Mouse (Mus musculus) MEL (cell line): ENCODE data around the gene Myt1l. TPM values are rescaled to one million over a fixed set of nuclear protein-coding genes. Genes with fewer than 3 reads are reported as not detected.

Experiments
- DNase-seq: peaks from one replicate; pipeline ENCODE4 v3.0.0; 2011; ENCODE audit warnings: low read depth, low spot score
- H3K27ac ChIP-seq: 2 replicates; pipeline ENCODE4 v1.5.1; 2012; ENCODE audit warnings: low read depth, mild to moderate bottlenecking, control low read depth, low read length, moderate library complexity; ENCODE audit not compliant: control insufficient read depth
- H3K27me3 ChIP-seq, 2 experiments: fragments of 150-350 bp in 1 of 2; sonication (generic) in 1 of 2; 2 replicates each; pipeline ENCODE4 v1.6.1; 2012; ENCODE audit warnings: low read length in 2 of 2, mild to moderate bottlenecking in 2 of 2, improper control_type of control experiment in 1 of 2, moderate library complexity in 1 of 2; ENCODE audit not compliant: insufficient read depth in 2 of 2, control insufficient read depth in 1 of 2
- H3K36me3 ChIP-seq, 2 experiments: 2 replicates each; pipeline ENCODE4 v1.6.1; 2012 to 2014; ENCODE audit warnings: low read length in 2 of 2, improper control_type of control experiment in 1 of 2, inconsistent platforms in 1 of 2, mild to moderate bottlenecking in 1 of 2; ENCODE audit not compliant: insufficient read depth in 2 of 2, control insufficient read depth in 1 of 2
- H3K4me1 ChIP-seq, 2 experiments: fragments of 150-350 bp in 1 of 2; sonication (generic) in 1 of 2; 2 replicates each; pipeline ENCODE4 v1.6.1; 2012; ENCODE audit warnings: low read length in 2 of 2, improper control_type of control experiment in 1 of 2, mild to moderate bottlenecking in 1 of 2; ENCODE audit not compliant: insufficient read depth in 2 of 2, control insufficient read depth in 1 of 2
- H3K4me3 ChIP-seq, 2 experiments: fragments of 150-350 bp in 1 of 2; sonication (generic) in 1 of 2; 2 replicates each; pipeline ENCODE4 v1.5.1; 2012; ENCODE audit warnings: low read depth in 2 of 2, low read length in 2 of 2, mild to moderate bottlenecking in 2 of 2, moderate library complexity in 2 of 2, control low read depth in 1 of 2, improper control_type of control experiment in 1 of 2; ENCODE audit not compliant: control insufficient read depth in 1 of 2, insufficient read depth in 1 of 2
- H3K79me2 ChIP-seq: 2 replicates; pipeline ENCODE4 v1.6.1; 2012; ENCODE audit warnings: mild to moderate bottlenecking, low read length, moderate library complexity; ENCODE audit not compliant: control insufficient read depth, poor library complexity, insufficient read depth
- H3K9ac ChIP-seq: 2 replicates; pipeline ENCODE4 v1.6.1; 2012; ENCODE audit warnings: low read depth, mild to moderate bottlenecking, control low read depth, low read length, moderate library complexity; ENCODE audit not compliant: control insufficient read depth, poor library complexity, severe bottlenecking
- H3K9me3 ChIP-seq: fragments of 150-350 bp; sonication (generic); replicated peaks from 2 replicates; pipeline ENCODE4 v1.6.1; 2012; ENCODE audit warnings: mild to moderate bottlenecking, low read length, improper control_type of control experiment, moderate library complexity; ENCODE audit not compliant: insufficient read depth
- BHLHE40 ChIP-seq: IDR thresholded peaks from 2 replicates; pipeline ENCODE4 v1.6.1; 2012; ENCODE audit warnings: low read depth, mild to moderate bottlenecking, inconsistent platforms, low read length, improper control_type of control experiment, borderline replicate concordance
- CHD1 ChIP-seq: IDR thresholded peaks from 2 replicates; pipeline ENCODE4 v1.6.1; 2012; ENCODE audit warnings: low read depth, mild to moderate bottlenecking, inconsistent platforms, low read length, improper control_type of control experiment
- CHD2 ChIP-seq: IDR thresholded peaks from 2 replicates; pipeline ENCODE4 v1.6.1; 2011; ENCODE audit warnings: low read length, improper control_type of control experiment
- CTCF ChIP-seq, 3 experiments: IDR thresholded peaks in 2 of 3; conservative IDR thresholded peaks in 1 of 3; 2 replicates each; pipeline ENCODE4 v1.5.1; 2011 to 2012; ENCODE audit warnings: low read length in 3 of 3, low read depth in 2 of 3, mild to moderate bottlenecking in 2 of 3, improper control_type of control experiment in 1 of 3, inconsistent platforms in 1 of 3, mixed read lengths in 1 of 3, moderate library complexity in 1 of 3; ENCODE audit not compliant: control insufficient read depth in 1 of 3, insufficient read depth in 1 of 3, poor library complexity in 1 of 3, severe bottlenecking in 1 of 3
- EP300 ChIP-seq, 2 experiments: IDR thresholded peaks; 2 replicates each; pipeline ENCODE4 v1.6.1; 2011; ENCODE audit warnings: improper control_type of control experiment in 2 of 2, low read length in 2 of 2, low read depth in 1 of 2, mild to moderate bottlenecking in 1 of 2
- ETS1 ChIP-seq: IDR thresholded peaks from 2 replicates; pipeline ENCODE4 v1.6.1; 2012; ENCODE audit warnings: low read depth, mild to moderate bottlenecking, inconsistent platforms, low read length, improper control_type of control experiment, moderate library complexity
- GATA1 ChIP-seq: IDR thresholded peaks from 2 replicates; pipeline ENCODE4 v1.6.1; 2011; ENCODE audit warnings: low read depth, low read length, improper control_type of control experiment
- KAT2A ChIP-seq: conservative IDR thresholded peaks from 2 replicates; pipeline ENCODE4 v1.6.1; 2012; ENCODE audit warnings: low read depth, low read length, improper control_type of control experiment, inconsistent platforms
- MAFK ChIP-seq: IDR thresholded peaks from 2 replicates; pipeline ENCODE4 v1.6.1; 2011; ENCODE audit warnings: low read depth, mild to moderate bottlenecking, low read length, improper control_type of control experiment, borderline replicate concordance
- MAX ChIP-seq: IDR thresholded peaks from 2 replicates; pipeline ENCODE4 v1.6.1; 2011; ENCODE audit warnings: low read length, improper control_type of control experiment
- MAZ ChIP-seq: IDR thresholded peaks from 2 replicates; pipeline ENCODE4 v1.6.1; 2012; ENCODE audit warnings: low read depth, mild to moderate bottlenecking, inconsistent platforms, low read length, improper control_type of control experiment
- MEF2A ChIP-seq: IDR thresholded peaks from 2 replicates; pipeline ENCODE4 v1.6.1; 2014; ENCODE audit warnings: low read depth, mild to moderate bottlenecking, inconsistent platforms, low read length, improper control_type of control experiment; ENCODE audit not compliant: poor library complexity, insufficient replicate concordance, severe bottlenecking; ENCODE audit errors: extremely low read depth
- NELFE ChIP-seq: IDR thresholded peaks from 2 replicates; pipeline ENCODE4 v1.6.1; 2011; ENCODE audit warnings: low read depth, low read length, improper control_type of control experiment
- POLR2A ChIP-seq, 2 experiments: IDR thresholded peaks; 2 replicates each; pipeline ENCODE4 v1.6.1; 2011 to 2012; ENCODE audit warnings: low read length in 2 of 2, mild to moderate bottlenecking in 2 of 2, control low read depth in 1 of 2, improper control_type of control experiment in 1 of 2, low read depth in 1 of 2, moderate library complexity in 1 of 2; ENCODE audit not compliant: control insufficient read depth in 1 of 2, insufficient read depth in 1 of 2, poor library complexity in 1 of 2
- POLR2AphosphoS2 ChIP-seq: IDR thresholded peaks from 2 replicates; pipeline ENCODE4 v1.6.1; 2011; ENCODE audit warnings: low read length, improper control_type of control experiment
- POLR2AphosphoS5 ChIP-seq: IDR thresholded peaks from 2 replicates; pipeline ENCODE4 v1.6.1; 2012; ENCODE audit warnings: low read depth, borderline replicate concordance, mild to moderate bottlenecking, inconsistent platforms, low read length, moderate library complexity, mixed read lengths
- RCOR1 ChIP-seq: IDR thresholded peaks from 2 replicates; pipeline ENCODE4 v1.6.1; 2012; ENCODE audit warnings: low read depth, mild to moderate bottlenecking, inconsistent platforms, low read length, improper control_type of control experiment
- SIN3A ChIP-seq: IDR thresholded peaks from 2 replicates; pipeline ENCODE4 v1.6.1; 2012; ENCODE audit warnings: low read length, improper control_type of control experiment, inconsistent platforms
- TAL1 ChIP-seq: IDR thresholded peaks from 2 replicates; pipeline ENCODE4 v1.6.1; 2012; ENCODE audit warnings: mild to moderate bottlenecking, inconsistent platforms, low read length, moderate library complexity, mixed read lengths
- TCF12 ChIP-seq: IDR thresholded peaks from 2 replicates; pipeline ENCODE4 v1.6.1; 2014; ENCODE audit warnings: low read depth, mild to moderate bottlenecking, inconsistent platforms, low read length, improper control_type of control experiment, moderate library complexity
- USF1 ChIP-seq: IDR thresholded peaks from 2 replicates; pipeline ENCODE4 v1.6.1; 2014; ENCODE audit warnings: low read depth, mild to moderate bottlenecking, inconsistent platforms, low read length, improper control_type of control experiment, moderate library complexity
- ZKSCAN1 ChIP-seq: IDR thresholded peaks from 2 replicates; pipeline ENCODE4 v1.6.1; 2012; ENCODE audit warnings: low read depth, mild to moderate bottlenecking, inconsistent platforms, low read length, improper control_type of control experiment, moderate library complexity
- ZNF384 ChIP-seq: IDR thresholded peaks from 2 replicates; pipeline ENCODE4 v1.6.1; 2012; ENCODE audit warnings: low read depth, mild to moderate bottlenecking, inconsistent platforms, low read length, improper control_type of control experiment
- polyA plus RNA-seq, 2 experiments: library from polyadenylated mRNA; stranded (reverse) in 1 of 2; unstranded in 1 of 2; fragments of >175 nt in 1 of 2; fragments of >200 nt in 1 of 2; gene quantifications; 2 replicates each; pipeline versions ENCODE4 v1.2.1 to v1.2.4; 2012; ENCODE audit warnings: low replicate concordance in 2 of 2, low read depth in 1 of 2; ENCODE audit not compliant: insufficient read length in 2 of 2, insufficient read depth in 1 of 2, missing spikeins in 1 of 2
- total RNA-seq: library from RNA; depleted of rRNA; stranded (reverse); fragments of 300-350 nt; gene quantifications from 2 replicates; pipeline ENCODE4 v1.2.3, GENCODE M21; 2012

The Myt1l gene
- total and polyA plus RNA-seq, 3 experiments: not detected

GRCm38 (mm10) chr12:29766158-29766557 is 238.0 kb downstream of the Myt1l start:
- no peaks in the 10 kb centered on the region for H3K79me2 ChIP-seq
- no peaks in the 10 kb centered on the region for H3K36me3 ChIP-seq
- no peaks in the 10 kb centered on the region for H3K27me3 ChIP-seq
- H3K9me3 ChIP-seq: no peaks in the 10 kb centered on the region
- no peak for TF ChIP-seq POLR2A (IDR thresholded peaks at IDR 0.05; ENCODE audit: control insufficient read depth in 1 of 2, insufficient read depth in 1 of 2, low read depth in 1 of 2, low read length in 2 of 2, poor library complexity in 1 of 2)
- no peak for TF ChIP-seq RCOR1
- no peak for TF ChIP-seq ZKSCAN1
- TF ChIP-seq TAL1: no peak
- TF ChIP-seq POLR2AphosphoS5: no peak
- TF ChIP-seq ETS1: no peak
- no peak for TF ChIP-seq CTCF (IDR thresholded peaks at IDR 0.05 in 2 of 3, conservative IDR thresholded peaks at IDR 0.05 in 1 of 3; ENCODE audit: control insufficient read depth in 1 of 3, insufficient read depth in 1 of 3, low read depth in 2 of 3, low read length in 3 of 3, poor library complexity in 1 of 3, severe bottlenecking in 1 of 3)
- TF ChIP-seq SIN3A: no peak
- no peak for TF ChIP-seq NELFE
- TF ChIP-seq POLR2AphosphoS2: no peak
- TF ChIP-seq TCF12: no peak
- TF ChIP-seq MEF2A: no peak
- TF ChIP-seq KAT2A: no peak
- TF ChIP-seq CHD1: no peak
- no peak for TF ChIP-seq EP300 (IDR thresholded peaks at IDR 0.05; ENCODE audit: low read depth in 1 of 2, low read length in 2 of 2)
- no peaks in the 10 kb centered on the region for H3K4me1 ChIP-seq
- H3K9ac ChIP-seq: no peak overlapping the region
- H3K4me3 ChIP-seq: no peak overlapping the region
- DNase-seq: no peak
- H3K27ac ChIP-seq: no peak overlapping the region

GRCm38 (mm10) chr12:29771791-29772190 is 243.6 kb downstream of the Myt1l start:
- TF ChIP-seq GATA1 (no peak), POLR2AphosphoS5 (no peak), MAZ (no peak), MAX (no peak), NELFE (no peak), MAFK (no peak), KAT2A (no peak), ZNF384 (no peak), SIN3A (no peak), RCOR1 (no peak), BHLHE40 (no peak), CHD2 (no peak), MEF2A (no peak), USF1 (no peak)
- Histone ChIP-seq H3K79me2 (no peaks in the 10 kb centered on the region), H3K27me3 (no peaks in the 10 kb centered on the region), H3K4me1 (no peaks in the 10 kb centered on the region), H3K36me3 (no peaks in the 10 kb centered on the region), H3K9me3 (no peaks in the 10 kb centered on the region), H3K9ac (no peak overlapping the region), H3K27ac (no peak overlapping the region), H3K4me3 (no peak overlapping the region)
- no peak for DNase-seq
